Mouse (Mus musculus) right cerebral cortex, adult 18-20 months (tissue): ENCODE measurements around the gene Nepn.
"Not testable (repeated sequence)": the region's sequence is repeated elsewhere in the genome, so short reads cannot be mapped to it uniquely, and the experiment has no call there.

Experiments used
- DNase-seq: peaks from one replicate; pipeline ENCODE4 v3.0.0; 2022; ENCODE audit warnings: mixed read lengths

The Nepn gene

DNA sequence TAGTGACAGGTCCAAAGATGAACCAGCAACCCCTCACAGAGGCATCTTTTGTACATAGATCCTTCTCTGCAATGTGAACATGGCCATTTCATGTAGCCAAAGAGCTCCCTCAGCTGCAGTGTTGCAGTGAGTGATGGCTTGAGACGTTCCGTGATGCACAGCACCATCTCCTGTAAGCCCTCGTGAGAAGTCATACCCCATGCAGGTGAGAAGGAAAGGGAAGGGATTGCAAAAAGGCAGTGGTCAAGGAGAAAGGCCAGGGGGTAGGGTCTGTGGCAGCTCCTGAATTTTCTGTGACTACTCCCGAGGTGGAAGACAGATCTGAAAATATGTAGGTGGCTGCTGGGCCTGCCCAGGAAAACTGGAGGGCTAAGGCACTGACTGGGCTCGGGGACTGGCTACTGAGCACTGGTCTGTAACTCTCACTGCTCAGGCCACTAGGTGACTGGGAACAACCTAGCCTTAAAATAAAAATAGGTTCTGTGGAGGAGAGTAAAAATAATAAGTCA is at the start of gene Nepn:
Nepn (plus strand) TSS at position 51 of the 509 bp plus-strand sequence.
- DNase-seq, result no peak

DNA sequence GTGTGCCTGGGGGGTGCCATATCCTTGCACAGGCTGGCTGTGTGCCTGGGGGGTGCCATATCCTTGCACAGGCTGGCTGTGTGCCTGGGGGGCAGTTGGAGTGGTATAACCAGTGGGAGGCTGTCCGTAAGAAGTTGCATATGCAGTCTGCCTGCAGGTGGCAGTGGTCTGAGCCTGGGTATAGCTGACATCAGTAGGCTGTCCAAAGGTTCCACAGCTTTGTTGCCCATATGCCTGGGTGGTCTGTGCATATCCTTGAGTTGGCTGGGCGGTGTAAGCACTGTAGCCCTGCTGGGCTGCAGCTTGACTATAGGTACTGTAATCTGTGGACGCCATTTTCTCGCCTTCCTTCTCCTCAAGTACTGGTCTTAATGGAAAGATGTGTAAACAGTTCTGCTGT is 45.4 kb upstream of the Nepn start:
- not testable (repeated sequence) for DNase-seq

DNA sequence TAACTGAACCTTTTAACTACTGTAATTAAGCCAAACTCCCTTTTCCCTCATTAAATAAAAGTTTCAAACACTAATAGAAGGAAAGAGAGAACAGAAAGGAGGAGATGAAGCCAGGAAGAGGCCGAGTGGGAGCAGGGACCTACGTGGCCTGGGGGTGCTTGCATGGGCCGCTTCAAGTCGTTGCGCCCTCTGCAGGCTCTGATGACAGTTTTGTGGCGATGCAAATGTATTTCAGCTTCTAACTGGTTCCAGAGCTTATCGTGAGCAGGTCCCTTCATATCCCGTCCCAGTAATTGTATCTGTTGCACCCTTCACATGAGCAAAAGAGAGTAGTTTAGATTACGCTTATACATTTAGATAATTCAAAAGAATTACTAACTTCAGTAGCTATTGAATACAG is 35.6 kb upstream of the Nepn start:
- no peak for DNase-seq

DNA sequence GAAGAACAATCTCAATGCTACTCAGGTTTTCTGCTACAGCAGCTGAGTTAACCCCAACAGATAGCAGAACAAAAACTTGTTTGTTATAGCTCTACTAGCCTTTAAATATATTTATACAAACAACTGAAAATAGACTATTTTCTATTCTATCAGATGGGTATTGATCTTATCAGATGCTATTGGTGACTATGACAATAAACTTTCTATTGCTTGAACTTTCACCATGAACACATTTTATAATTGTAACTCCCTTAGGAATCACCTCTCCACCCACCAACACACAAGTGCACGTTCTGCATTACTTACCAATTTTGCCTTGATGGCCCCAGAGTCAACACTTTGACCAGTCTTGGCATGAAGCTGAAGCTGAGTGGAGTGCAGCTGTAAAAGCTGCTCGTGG is 30.3 kb upstream of the Nepn start, which contains the start of gene Gm26741:
Gm26741 (plus strand) TSS at position 301 of the 400 bp plus-strand sequence.
- DNase-seq, result no peak

DNA sequence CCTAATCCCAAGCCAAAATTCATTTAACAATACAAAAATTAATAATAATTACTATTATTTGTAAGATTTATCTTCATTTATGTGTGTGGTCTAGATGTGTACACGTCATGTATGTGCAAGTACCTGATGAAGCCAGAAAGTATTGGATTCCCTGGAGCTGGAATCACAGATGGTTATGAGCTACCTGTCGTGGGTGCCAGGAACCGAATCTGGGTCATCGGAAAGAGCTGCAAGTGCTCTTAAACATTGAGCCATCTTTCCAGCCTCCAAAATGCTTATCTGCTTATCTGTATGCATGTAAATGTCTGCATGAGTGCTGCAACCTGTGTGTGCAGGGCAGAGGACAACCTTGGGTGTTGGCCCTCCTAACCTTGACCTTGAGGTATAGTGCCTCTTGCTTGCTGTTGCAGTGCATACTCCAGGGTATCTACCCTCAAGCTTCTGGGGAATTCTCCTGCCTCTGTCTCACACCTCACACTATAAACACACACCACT is 28.5 kb upstream of the Nepn start:
- no peak for DNase-seq

DNA sequence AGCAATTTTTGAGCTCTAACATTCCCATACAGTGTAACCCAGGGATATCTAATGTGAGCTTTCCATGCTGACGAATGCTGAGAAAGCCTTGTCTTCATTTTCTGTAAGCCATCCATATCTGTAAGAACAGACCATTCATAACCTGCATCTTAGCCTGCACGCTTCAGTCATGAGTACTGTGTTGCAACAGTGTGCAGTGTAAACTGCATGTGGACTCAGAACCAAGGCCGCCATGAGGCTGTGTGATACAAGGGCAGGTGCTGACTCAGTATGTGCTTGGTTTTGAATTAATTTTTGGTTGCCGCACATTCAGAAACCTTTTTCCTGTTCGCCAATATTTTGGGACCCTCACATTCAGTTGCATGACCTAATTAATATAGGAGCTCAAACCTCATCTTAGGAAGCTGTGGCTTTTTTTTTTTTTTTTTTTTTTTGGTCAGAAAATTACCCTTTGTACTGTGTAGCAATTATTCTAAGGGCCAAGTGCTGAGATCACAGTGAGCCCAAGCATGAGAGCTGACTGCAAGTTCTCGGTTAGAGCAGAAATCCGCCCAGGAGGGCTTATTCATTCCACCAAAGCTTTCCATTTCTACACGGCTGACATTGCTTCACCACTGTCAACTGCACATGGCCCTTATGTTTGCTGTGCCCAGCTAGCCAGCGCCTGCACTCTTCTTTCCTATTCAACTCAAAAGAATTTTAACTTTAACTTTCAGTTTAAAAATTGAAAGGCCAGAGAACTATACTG is 27.7 kb upstream of the Nepn start:
- DNase-seq, result no peak

DNA sequence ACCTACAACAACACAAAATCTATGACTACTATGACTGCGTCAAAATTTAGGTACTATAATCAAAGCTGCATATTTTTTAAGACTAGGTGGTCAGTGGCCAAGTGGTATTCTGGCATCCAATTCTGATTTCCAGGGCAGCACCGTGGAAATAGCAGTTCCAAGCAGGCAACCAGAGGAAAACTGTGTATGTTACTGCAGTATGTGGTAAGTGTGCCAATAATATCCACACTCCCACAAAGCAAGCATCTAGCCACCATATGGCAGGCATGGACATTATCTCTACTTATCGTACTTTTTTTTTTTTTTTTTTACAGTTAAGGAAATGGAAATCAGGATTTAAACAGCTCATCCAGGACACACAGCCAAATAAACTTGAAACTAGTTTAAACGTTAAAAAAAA is 20.4 kb upstream of the Nepn start:
- DNase-seq, result peak; percentile 20

DNA sequence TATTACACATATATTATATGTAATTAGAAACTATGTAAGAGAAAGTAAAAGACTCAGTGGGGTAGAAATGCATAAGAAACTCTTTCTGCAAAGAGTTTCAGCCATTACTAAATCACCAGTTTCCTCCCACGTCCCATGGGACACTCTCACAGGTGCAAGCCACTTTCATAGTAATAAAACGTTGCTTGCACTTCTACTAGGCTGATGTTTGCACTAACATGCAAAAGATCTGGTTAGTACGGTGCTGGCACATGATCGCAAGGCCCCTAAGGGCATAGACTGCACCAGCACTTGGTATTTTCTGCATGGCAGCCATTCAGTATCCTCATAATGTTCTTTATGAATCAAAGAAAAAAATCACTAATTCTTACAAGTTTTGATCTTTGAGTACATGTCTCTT is 14.9 kb upstream of the Nepn start:
- no peak for DNase-seq

DNA sequence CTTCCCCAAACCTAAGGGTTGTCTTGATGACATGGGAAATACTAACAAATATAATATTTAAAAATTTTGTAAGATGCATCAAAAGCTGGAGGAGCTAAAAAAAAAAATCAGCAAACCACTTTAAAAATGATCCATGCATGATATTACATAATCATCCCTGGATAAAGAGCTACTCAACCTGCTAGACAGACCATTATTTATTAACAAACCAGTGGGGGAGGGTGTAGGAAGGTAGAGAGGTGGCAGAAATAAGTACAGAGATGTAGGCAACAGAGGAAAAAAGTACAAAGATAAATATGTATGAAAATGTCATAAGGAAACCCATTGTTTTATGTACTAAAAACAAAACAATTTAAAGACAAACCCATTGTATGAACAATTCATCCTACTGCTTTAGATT is 14.1 kb upstream of the Nepn start:
- DNase-seq, result no peak

DNA sequence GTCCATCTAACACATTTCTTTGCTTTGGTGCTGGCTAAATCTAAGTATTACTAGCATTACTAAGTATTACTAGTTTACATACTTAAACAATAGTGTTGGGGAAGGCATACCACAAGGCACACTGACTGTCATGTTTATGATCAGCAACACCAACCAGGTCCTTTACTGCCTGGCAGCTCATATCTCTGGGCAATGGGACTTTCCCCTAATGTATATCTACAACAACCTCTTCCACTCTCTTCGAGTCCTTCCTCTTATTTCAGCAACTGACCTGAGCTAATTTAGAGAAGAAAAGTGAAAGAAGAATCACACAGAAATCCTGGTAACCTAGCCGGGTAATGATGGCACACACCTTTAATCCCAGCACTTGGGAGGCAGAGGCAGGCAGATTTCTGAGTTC is 12.3 kb upstream of the Nepn start:
- no peak for DNase-seq

DNA sequence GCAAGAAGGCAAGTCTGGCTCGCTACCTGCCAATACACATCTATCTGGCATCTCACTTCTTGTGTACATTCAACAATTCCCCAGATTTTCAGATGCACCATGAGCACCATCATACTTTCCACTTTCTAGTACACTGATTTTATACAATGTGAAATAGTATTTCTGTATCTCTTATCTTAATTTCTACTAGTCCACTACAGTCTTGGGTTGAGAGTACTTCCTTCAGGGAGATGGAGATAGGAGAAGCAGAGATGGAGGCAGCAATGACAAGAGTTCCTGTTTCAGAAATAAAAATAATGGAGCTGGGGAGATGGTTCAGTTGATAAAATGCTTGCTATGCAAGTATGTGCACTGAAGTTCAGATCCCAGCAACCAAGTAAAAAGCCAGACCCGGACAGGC is 11.0 kb upstream of the Nepn start:
- DNase-seq, result no peak

DNA sequence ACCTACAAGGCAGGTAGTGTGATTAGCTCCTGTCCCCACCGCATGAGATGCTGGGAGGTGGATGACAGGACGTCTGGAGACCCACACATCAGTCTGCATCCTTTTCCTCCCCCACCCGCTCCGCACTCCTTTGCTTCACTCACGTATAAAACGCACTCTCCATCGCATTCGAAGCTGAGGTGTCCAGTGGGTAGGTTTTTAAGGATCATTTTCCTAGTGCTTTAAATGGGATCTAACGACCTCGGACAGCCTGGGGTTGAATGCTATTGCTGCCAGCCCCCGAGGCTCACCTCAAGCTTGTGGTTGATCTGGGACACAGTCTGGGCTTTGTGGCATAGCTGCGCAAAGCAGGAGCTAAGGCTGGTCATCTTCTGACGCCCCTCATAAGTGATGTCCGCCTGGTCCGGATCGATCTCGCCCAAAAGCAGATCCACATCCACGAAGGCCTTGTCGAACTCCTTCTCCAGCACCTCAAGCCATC is 7.4 kb upstream of the Nepn start:
- DNase-seq, result peak; percentile 42

DNA sequence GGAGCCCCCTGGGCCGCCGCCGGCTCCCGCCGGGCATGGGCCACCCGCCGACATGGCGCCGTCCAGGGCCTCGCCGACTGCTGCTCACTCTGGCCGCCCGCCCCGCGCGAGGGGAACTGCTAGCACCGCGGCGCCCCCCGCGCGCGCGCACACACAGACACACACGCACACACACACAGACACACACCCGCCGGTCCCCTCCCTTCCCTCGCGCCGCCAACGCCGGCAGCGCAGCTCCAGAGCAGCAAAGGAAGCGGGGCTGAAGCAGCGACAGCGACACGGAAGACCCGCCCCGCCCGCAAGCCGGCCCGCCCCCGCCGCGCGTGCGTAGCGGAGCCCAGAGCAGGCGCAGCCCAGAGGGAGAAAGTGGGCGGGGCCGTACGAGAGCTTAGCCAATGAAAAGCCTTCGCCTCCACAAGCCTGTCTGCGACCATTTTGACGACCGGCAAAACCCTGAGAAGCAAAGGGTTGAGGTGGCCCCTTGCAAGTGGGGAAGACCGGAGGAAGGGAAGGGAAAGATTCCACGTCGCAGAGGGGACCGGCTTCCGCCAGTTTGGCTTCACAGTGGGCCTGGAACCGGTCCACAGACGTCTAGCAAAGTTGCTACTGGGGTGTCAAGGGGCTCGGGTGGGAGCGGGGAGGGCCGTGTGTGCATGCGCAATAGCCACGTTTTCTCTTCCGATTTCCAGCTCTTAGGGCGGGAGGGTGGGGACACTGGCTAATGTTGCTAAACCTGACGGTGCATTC is 6.8 kb upstream of the Nepn start, which contains the start of gene Gopc:
Gopc (minus strand) TSS at position 280 of the 747 bp plus-strand sequence.
- peak; percentile 99 for DNase-seq

DNA sequence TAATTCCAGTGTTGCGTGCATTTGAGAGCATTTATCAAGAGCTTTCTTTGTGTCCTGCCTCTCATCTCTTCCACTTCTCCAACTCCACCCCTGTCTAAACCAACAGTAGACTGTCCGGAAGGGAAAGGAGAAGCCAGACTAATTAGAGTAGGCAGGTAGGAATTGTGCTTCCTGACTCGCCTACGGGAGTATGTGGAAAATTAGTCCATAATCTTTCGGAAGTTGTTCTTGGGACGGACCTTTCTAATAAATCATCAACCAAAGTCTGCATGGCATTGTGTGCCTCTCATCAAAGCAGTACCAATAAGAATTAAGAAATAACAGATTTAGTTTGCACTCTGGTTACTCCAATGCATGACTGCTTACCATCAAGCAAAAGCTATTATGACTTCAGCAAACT is 5.8 kb upstream of the Nepn start:
- DNase-seq, result no peak

DNA sequence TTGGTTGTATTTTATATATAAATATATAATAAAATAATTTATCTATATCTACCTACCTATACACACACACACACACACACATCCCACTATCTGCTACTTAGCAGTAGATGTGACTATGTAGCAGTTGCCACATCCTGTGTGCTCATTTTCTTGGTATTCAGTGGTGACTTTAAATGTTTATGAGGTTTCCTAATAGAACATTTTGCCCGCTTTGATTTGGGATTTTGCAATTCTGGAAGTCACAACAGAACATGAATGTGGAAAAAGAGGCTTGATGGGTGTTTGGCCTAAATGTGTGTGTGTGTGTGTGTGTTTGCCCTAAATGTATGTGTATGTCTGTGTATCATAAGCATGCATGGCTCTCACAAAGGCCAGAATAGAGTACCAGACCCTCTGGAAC is 5.2 kb upstream of the Nepn start:
- DNase-seq, result no peak

DNA sequence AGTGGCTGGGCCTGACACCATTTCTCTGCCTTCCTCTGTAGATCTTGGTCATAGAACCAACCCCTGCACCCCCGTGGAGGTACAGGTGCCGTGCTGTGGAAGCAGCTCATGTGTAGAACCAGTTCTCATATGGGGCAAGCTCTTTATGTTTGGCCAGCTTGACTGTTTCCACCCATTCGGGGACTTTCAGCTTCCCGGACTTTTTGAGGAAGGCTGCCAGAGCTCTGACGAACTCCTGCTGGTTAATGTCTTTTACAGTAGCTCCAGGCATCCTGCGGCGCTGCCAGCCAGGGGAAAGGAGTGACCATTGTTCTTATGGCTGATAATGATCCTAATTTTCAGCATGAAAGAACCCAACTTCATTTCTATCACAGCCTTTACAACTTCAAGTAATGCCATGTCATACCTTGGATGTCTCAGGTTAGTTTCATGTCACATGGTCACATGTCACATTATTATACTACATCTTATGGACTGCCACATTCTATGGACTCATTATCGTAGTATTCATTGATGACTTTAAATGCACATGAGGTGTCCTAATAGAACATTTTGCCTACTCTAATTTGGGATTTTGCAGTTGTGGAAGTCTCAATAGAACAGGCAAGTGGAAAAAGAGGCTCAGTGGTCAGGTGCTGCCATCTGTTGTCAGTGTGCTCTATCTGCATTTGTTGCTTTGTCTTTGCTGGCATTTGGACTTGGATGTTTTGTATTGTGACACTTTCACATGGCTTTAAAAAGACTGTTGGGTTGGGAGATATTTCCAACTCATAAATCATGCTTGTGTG is 3.8 kb upstream of the Nepn start:
- DNase-seq, result peak; percentile 57

DNA sequence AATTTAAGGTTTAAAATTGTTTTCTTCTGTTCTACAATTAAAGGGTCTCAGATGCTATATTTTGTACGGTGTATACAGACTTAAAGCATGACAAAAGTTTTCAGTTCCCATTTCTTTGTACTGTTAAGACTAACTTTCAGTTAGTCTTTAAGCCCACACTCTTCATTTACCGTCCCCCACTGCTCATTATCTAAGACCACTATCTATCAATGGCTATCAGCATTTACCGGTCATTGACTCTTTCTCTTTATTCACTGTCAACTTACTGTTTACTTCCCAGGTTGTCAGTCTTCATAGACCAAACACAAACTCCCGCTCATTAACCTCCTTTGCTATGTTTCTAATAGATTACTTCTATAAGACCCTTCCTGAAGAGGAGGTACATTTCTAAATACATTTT is 1.6 kb upstream of the Nepn start:
- no peak for DNase-seq

DNA sequence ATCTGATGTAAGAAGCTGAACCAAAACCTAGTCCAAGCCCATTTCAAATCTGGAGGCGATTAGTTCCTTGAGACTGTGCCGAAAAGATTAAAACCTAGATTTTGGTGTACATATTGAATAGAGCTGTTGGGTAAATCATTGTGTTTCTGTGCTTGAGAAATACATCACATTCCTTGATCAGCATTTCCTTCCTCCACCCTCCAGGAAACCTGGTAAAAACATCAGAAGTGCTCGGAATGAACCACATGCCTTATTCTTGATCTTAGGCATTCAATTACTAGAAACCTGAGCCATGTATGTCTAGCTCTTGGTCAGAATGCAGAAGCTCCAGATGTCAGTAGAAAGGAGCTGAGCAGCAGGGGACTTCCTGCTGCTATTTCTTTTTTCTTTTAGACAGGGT is 666 bp downstream of the Nepn start:
- DNase-seq, result no peak

DNA sequence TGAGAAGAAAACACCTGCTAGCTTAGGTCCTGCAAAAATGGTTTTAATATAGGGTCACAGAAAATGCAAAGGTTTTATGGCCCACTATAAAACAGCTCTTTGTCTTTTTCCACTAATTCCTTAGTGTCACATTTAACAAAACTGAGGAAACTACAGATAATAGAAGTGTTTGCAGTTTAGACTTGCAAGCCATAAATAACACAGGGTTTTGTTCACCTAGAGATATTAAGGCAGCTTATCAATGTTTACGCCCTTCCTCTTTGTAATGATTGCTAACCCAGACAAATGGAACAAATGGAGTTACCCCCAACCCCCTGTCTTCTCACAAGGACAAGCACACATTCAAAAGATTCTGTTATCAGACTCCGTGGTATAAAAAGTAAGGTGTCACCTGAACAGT is 2.4 kb downstream of the Nepn start:
- DNase-seq, result no peak

DNA sequence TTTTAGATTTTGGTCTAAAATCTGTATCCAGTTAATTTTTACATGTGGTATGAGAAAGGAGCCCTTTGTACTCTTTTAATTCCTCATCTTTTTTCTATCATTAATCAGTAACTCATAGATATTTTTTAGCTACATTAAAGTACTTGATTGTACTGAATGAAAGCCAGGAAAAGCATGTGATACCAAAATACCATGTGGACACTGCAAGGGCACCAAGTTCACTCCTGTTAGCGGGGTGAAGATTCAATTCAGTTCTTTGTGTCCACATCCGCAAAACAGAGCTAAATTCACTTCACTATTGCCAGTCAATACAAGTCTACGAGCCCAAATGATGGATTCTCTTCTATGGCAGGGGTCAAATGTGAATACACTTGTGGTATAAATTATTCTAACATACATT is 7.9 kb downstream of the Nepn start:
- no peak for DNase-seq

DNA sequence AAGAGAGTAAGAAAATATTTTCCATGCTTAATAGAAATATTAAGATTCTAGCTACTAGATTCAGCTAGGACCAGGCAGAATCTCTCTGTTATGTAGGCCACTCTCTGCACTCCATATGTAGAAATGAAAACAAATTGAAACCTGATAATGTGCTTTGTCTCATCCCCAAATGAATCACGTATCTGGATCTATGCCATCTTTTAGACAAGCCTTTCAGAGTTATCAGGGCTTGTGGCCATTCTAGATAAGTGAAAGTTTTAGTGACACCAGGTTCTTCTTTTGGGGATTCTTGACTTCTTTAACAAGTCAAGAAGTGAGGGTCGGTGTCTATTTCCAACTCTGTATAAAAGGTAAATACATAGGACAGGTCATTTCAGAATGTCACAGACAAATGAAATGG is 9.9 kb downstream of the Nepn start:
- no peak for DNase-seq

DNA sequence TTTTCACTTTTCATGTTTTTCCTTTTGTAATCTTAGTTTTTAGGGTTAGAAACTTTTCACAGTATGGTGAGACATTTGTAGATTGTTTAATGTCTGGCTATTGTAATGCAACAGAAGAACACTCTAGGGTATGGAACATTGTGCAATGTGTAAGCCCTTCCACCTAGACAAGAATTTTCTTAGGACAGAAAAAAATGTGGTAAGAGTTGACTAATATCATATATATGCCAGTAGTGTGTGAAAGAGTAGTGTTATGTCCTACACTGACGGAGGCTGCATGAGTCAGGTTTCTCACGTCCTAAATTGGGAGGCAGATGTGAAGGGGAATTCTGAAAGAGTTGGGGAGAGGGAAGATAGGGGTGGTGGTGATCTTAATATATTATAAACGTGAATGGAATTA is 10.9 kb downstream of the Nepn start:
- DNase-seq, result no peak

DNA sequence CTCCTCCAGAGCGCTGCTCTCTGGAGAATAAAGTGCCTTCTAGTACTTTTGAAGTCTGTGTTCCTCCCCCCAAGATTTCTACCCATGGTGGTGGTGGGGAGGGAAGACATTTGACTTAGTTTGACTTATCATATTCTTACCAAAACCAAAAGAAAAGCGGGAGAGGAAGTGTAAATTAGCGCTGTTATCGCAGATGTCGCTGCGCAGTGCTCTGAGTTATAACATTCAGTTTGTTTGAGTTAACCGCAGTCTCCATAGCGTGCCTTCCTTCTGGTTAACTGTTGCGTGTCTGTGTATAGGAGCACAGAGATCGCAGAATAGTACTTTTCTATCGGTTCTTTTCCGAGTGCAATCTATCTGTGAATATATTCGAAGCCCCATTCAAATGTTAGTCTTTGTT is 16.4 kb downstream of the Nepn start:
- no peak for DNase-seq
